ENCODE assay signal across 30 mouse cellular contexts in the genomic region with DNA sequence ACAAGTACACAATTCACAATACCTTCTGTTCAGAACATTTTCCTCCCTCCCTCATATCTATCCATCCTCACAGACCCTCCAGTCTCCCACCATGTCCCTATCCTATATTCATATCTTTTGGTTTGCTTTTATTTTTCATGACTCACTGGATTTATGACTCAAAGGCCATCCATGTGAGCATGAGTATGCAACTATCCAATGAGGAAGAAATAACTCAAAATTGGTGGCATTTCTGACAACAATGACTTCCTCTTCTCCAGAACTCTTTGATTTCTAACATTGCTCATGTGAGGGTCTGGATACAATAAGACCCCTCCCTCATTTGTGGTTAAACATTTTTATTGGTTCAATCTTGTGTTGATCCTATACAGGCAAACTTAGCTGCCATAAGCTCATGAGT. TPM values are rescaled to one million over a fixed set of nuclear protein-coding genes. Genes with fewer than 3 reads are reported as not detected.
A peak's percentile ranks its signal among the peaks of the same experiment; 100 is the strongest.
DNase-seq lines count a peak whose midpoint lies in the region; ATAC-seq and TF ChIP-seq lines count a peak whose summit lies in the region.
"Had no signal": no experiment of that assay in that cellular context is flagged by ENCODE, and none has a peak within 500 bp of the region (broad histone marks: within the 10 kb centered on the region; RNA-seq: fewer than 3 reads in every experiment).

No protein-coding gene starts in this region.

- ATAC-seq in common myeloid progenitor, adult 5-6 weeks (replicated peaks; ENCODE audit: low read depth, poor library complexity, severe bottlenecking) = peak; percentile 65
- ATAC-seq in hematopoietic stem cell, adult 5-6 weeks (replicated peaks in 1 of 2; ENCODE audit: insufficient read depth in 1 of 2, low FRiP score in 2 of 2, low TSS enrichment in 1 of 2, low read depth in 1 of 2, poor library complexity in 2 of 2, severe bottlenecking in 2 of 2) = peak; percentile 45 to 62; a peak in 3 of 4 replicates
- peak; percentile 50; the same call in 1 of the 2 replicates for ATAC-seq in megakaryocyte, adult 5-6 weeks (ENCODE audit: poor library complexity, severe bottlenecking)
- ATAC-seq: activated CD4-positive, CD25-positive, alpha-beta regulatory T cell, adult 4 months; CD4-positive, CD25-positive, alpha-beta regulatory T cell, adult 4 months; forebrain, embryonic 14.5 days; forebrain, embryonic 16.5 days; Patski had no signal

- no peak overlapping the region for H3K27ac ChIP-seq in left cerebral cortex, adult 2 months
- H3K27ac ChIP-seq: embryonic facial prominence, embryonic 13.5 days; embryonic facial prominence, embryonic 15.5 days; forebrain, embryonic 10.5 days; forebrain, embryonic 12.5 days had no signal

- no peak for DNase-seq in adrenal gland, adult 2 months
- no peak for DNase-seq in left cerebral cortex, adult 2 months (ENCODE audit: extremely low spot score in 1 of 2, low spot score in 2 of 2)
- no peak for DNase-seq in frontal cortex, adult 2 months (ENCODE audit: extremely low spot score in 1 of 2, low spot score in 1 of 2)
- DNase-seq in left cerebral cortex, adult 9 months (ENCODE audit: low spot score in 2 of 2) = no peak
- DNase-seq: adrenal gland, postnatal 10 days; adrenal gland, postnatal 25 days; B cell, adult 2 months; cerebellum, adult 11-12 months; cerebellum, adult 2 months; cerebellum, adult 9-10 months; cerebellum, postnatal 10 days; cerebellum, postnatal 25 days; embryo, embryonic 11 days had no signal

- no peak for TF ChIP-seq CTCF in left cerebral cortex, adult 2 months (IDR thresholded peaks at IDR 0.05)

- no peak overlapping the region for H3K4me3 ChIP-seq in left cerebral cortex, adult 2 months
- H3K4me3 ChIP-seq: embryonic facial prominence, embryonic 13.5 days; embryonic facial prominence, embryonic 15.5 days; erythroblast, embryonic 14.5 days; forebrain, embryonic 10.5 days; forebrain, embryonic 12.5 days had no signal

- intact Hi-C loops in left cerebral cortex, adult 2 months (cut with DNase I) = no loop called here

RNA-seq across cellular contexts. Expression of gene Vmn2r26, which starts 24.0 kb away (rescaled TPM):
- total RNA-seq in common myeloid progenitor, adult 5-6 weeks (2017) = not detected in 2 replicates
- not detected in 2 replicates for total RNA-seq in hematopoietic stem cell, adult 5-6 weeks (2017)
- 0.05 TPM in 1 of 2 replicates, not detected in the other for total RNA-seq in megakaryocyte, adult 5-6 weeks (2015)
- not detected in 2 replicates for total RNA-seq in megakaryocyte, adult 5-6 weeks (2017)
- under 1 TPM in 1 of 2 experiments, not detected in 1; 0.03 TPM for total RNA-seq in adrenal gland, adult 2 months (2021)
- polyA plus RNA-seq in adrenal gland, adult 2 months (2012; rRNA removed) = not detected in 2 replicates
- not detected for total RNA-seq in left cerebral cortex, adult 2 months (2021)
- polyA plus RNA-seq in frontal cortex, adult 2 months (2012; rRNA removed) = not detected in 2 replicates
- total RNA-seq: adrenal gland, postnatal 25 days; CH12.LX had no signal
- polyA plus RNA-seq: activated CD4-positive, CD25-positive, alpha-beta regulatory T cell, adult 4 months; brain, embryonic 14.5 days; cerebellum, adult 2 months; embryonic facial prominence, embryonic 11.5 days; embryonic facial prominence, embryonic 13.5 days; embryonic facial prominence, embryonic 15.5 days; erythroblast, embryonic 14.5 days; forebrain, embryonic 10.5 days; forebrain, embryonic 12.5 days; forebrain, embryonic 14.5 days; forebrain, embryonic 16.5 days; G1E; Patski had no signal
